Mouse (Mus musculus): Measurements from ENCODE around the gene Iqck. TPM values are rescaled to one million over a fixed set of nuclear protein-coding genes. Genes with fewer than 3 reads are reported as not detected.

The Iqck gene
- polyA plus RNA-seq, 1 experiment from 2014 or later, result 6.2 TPM

DNA sequence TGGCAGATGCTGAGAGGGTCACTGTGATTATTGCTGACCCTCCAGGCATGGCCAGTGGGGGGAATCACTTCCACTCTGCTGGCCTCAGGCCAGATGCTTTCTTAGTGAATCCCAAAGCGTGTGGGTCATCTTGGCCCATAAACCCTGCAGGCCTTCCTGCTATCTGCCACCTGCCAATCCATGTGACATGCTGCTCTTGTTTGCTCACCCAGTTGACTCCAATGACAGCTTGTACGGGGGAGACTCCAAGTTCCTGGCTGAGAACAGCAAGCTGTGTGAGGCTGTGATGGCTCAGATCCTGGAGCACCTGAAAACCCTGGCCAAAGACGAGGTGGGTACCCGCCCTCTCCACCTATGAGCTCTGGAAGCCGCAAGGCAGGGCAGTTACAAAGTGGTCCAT lies 17.7 kb upstream of the Iqck start:
- no peak overlapping the region for H3K27ac ChIP-seq (replicated peaks)
- 91% methylated on average over 5 of the region's 5 CpGs for WGBS
- H3K4me1 ChIP-seq, result no peaks in the 10 kb centered on the region
- 0 out of 2 replicates have a peak, but pooled peaks cover 5% of the 10 kb centered on the region for H3K9me3 ChIP-seq (replicated peaks)
- DNase-seq (ENCODE audit: low spot score), result no peak
- no peak overlapping the region for H3K4me3 ChIP-seq
- peaks cover 97% of the 10 kb centered on the region for H3K36me3 ChIP-seq
- H3K27me3 ChIP-seq (ENCODE audit: low read depth, poor library complexity, severe bottlenecking), result no peaks in the 10 kb centered on the region

DNA sequence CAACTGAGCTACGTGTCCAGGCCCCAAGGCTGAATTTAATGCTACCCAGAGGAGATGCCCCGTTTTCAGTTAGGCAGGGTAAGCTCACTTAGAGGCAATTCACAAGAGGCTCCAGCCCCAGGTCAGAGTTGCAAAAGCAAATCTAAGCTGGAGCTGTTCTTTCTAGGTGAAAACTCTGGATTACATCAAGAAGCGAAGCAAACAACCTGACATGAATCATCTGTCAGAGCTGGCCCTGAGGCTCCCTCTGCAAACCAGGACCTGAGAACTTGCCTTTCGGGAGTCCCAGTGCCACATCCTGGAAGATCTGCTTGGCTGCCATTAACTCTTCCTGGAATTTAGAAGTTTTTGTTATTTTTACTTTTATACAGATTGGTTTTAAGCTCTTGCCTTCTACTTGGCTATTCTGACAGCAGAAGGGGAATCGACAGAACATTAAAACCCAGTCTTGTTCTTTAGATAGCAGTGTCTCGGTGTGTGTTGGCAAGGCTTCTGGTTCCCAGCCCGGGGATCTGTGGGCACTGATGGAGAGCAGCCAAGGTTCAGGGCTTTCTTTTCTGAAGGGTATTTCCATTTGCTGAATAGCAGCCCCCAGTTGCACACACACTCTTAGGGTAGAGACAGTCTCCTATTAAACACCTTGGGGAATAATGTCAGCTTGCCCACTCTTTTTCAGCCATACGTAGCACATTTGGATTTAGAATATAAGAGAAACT lies 14.4 kb upstream of the Iqck start:
- Histone ChIP-seq H3K4me1 (no peaks in the 10 kb centered on the region), H3K27ac (replicated peaks) (no peak overlapping the region), H3K9me3 (replicated peaks) (0 out of 2 replicates have a peak, but pooled peaks cover 5% of the 10 kb centered on the region), H3K27me3 (ENCODE audit: low read depth, poor library complexity, severe bottlenecking) (no peaks in the 10 kb centered on the region), H3K4me3 (no peak overlapping the region), H3K36me3 (peaks cover 100% of the 10 kb centered on the region)
- DNase-seq (ENCODE audit: low spot score), result no peak
- 91% methylated on average over 8 of the region's 8 CpGs for WGBS

DNA sequence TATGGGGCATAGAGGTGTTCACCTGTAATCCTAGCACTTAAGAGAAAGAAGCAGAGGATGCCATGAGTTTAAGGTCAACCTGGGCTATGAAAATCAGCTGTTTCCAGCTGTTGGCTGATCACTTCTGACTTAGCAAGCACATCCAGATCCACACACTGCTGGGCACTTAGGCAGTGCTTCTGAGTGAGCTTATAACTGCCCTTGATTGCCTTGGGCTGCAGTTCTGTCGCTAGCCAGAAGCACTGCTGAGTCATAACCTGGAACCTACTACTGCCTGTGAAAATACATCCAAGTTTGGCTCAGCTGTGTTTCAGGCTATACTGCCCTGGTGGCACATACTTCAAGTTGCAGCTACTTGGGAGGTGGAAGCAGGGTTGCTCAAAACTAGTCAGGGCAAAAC lies 13.8 kb upstream of the Iqck start:
- no peak for DNase-seq (ENCODE audit: low spot score)
- WGBS, result 82% methylated on average over 1 of the region's 1 CpGs
- H3K4me1 ChIP-seq, result no peaks in the 10 kb centered on the region
- H3K27ac ChIP-seq (replicated peaks), result no peak overlapping the region
- peaks cover 100% of the 10 kb centered on the region for H3K36me3 ChIP-seq
- H3K27me3 ChIP-seq (ENCODE audit: low read depth, poor library complexity, severe bottlenecking), result no peaks in the 10 kb centered on the region
- H3K4me3 ChIP-seq, result no peak overlapping the region
- 0 out of 2 replicates have a peak, but pooled peaks cover 5% of the 10 kb centered on the region for H3K9me3 ChIP-seq (replicated peaks)

DNA sequence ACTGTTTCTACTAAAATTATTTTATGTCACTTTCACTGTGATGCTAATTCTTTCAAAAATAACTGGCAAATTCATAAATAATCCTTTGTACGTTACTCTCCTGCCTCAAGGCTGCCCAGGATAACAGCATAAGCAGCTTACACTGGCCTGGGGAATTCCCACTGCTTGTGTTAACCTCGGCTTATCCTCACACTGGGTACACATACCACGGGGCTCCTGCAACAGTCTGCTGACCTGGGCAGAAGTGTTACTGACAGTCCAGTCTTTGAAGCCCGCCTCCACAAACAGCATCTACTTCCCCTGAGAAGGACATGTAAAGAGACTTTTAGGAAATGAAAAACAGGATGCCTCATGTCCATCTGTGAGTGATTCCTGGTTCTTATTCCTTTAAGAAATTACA lies 12.6 kb upstream of the Iqck start:
- H3K36me3 ChIP-seq, result peaks cover 100% of the 10 kb centered on the region
- H3K9me3 ChIP-seq (replicated peaks), result 0 out of 2 replicates have a peak, but pooled peaks cover 5% of the 10 kb centered on the region
- no peaks in the 10 kb centered on the region for H3K4me1 ChIP-seq
- H3K4me3 ChIP-seq, result no peak overlapping the region
- no peak overlapping the region for H3K27ac ChIP-seq (replicated peaks)
- no peak for DNase-seq (ENCODE audit: low spot score)
- H3K27me3 ChIP-seq (ENCODE audit: low read depth, poor library complexity, severe bottlenecking), result no peaks in the 10 kb centered on the region
- WGBS, result 79% methylated on average over 4 of the region's 4 CpGs

DNA sequence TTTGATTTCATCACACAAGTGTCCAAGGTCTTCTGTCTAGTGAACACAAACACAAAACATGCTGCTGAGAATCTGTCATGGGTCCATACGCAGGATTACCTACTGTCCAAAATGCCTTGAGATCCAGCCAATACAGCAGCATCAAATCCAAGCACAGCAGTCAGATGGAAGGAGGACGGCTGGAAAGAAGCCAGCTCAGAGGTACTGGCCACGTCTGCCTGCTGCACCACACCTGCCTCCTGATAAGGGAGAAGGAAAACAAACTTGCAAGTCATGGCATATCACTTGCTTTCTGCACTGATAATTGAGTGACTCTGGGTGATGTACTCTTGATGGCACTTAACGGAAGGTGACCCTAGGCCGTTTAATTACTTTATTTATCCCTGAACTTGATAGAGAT lies 10.4 kb upstream of the Iqck start:
- DNase-seq (ENCODE audit: low spot score), result no peak
- Histone ChIP-seq H3K4me3 (no peak overlapping the region), H3K27me3 (ENCODE audit: low read depth, poor library complexity, severe bottlenecking) (no peaks in the 10 kb centered on the region), H3K4me1 (no peaks in the 10 kb centered on the region), H3K27ac (replicated peaks) (no peak overlapping the region), H3K9me3 (replicated peaks) (no peaks in the 10 kb centered on the region), H3K36me3 (peaks cover 100% of the 10 kb centered on the region)
- 87% methylated on average over 5 of the region's 5 CpGs for WGBS

DNA sequence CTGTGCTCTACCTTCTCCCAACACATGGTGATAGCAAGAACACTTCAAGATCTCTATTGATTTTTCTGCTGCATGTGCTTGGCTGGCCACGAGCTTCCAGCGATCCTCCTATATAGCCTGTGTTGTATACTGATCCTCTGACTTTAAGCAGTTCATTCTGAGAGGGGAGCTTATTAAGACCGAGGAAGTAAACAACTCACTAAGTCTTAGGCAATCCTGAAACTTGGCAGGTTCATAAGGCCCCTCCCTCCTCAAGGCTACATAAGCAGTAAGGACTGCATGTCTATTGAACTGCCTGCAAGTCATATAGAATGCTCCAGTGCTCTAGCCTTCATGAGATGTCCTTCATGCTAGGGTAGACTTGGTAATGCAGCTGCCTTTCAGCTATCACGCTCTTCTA lies 9.2 kb upstream of the Iqck start:
- Histone ChIP-seq H3K4me3 (no peak overlapping the region), H3K36me3 (peaks cover 100% of the 10 kb centered on the region), H3K27ac (replicated peaks) (no peak overlapping the region), H3K9me3 (replicated peaks) (no peaks in the 10 kb centered on the region), H3K4me1 (no peaks in the 10 kb centered on the region), H3K27me3 (ENCODE audit: low read depth, poor library complexity, severe bottlenecking) (no peaks in the 10 kb centered on the region)
- 94% methylated on average over 4 of the region's 4 CpGs for WGBS
- no peak for DNase-seq (ENCODE audit: low spot score)

DNA sequence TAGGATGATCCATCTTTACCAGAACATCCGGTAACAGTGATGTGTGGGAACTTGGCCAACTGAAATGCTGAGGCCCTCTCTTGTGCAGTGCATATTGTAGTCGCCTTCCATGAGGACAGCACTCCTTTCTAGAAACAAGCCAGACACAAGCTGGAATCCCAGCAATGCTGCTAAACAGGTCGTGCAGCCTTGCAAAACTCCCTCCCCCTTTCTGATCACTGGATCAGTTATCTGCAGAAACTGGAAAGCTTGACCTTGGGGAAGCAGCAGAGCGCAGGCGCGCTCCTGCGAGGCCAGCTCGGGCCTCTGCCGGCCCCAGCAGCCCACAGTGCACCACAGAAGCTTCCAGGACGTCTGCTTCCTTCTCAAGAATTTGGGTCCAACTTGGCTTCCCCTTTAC lies 6.8 kb upstream of the Iqck start:
- H3K4me3 ChIP-seq, result no peak overlapping the region
- H3K27ac ChIP-seq (replicated peaks), result no peak overlapping the region
- no peaks in the 10 kb centered on the region for H3K9me3 ChIP-seq (replicated peaks)
- H3K27me3 ChIP-seq (ENCODE audit: low read depth, poor library complexity, severe bottlenecking), result no peaks in the 10 kb centered on the region
- H3K4me1 ChIP-seq, result peaks cover 2% of the 10 kb centered on the region; the same call in 1 of the 2 replicates
- 85% methylated on average over 10 of the region's 10 CpGs for WGBS
- DNase-seq (ENCODE audit: low spot score), result no peak
- peaks cover 100% of the 10 kb centered on the region for H3K36me3 ChIP-seq

DNA sequence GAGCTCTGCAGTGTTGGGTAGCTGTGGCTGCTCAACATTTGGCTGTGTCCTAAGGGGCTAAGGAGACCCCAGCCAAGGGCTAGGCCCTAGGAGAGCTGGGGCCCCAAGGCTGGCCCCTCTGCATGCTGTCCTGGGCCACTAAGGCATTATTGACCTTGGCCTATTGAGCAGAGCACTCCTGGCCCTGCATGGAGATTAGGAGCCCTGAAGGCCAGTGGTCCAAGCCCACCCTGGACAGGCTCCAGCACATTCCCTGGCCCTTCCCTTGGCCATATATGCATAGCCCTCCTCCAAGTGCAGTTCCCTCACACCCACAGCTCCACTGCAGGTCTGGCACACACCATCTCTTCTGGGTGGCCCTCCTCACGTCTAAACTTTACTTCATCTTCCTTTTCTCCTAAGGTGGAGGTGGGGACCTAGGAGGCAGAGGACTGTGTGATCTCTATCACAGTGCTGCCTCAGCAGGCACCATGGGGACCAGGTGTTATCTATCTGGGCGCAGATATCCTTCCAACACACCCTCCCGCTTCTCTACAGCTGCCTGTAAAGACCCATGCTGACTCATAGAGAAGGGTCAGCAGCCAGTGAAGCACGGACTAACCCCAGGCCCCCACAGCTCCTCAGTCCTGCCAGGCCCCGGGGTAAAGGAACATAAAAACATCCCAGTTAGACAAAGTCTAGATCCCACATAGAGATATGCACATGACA lies 5.9 kb upstream of the Iqck start:
- no peaks in the 10 kb centered on the region for H3K27me3 ChIP-seq (ENCODE audit: low read depth, poor library complexity, severe bottlenecking)
- no peak for DNase-seq (ENCODE audit: low spot score)
- no peak overlapping the region for H3K4me3 ChIP-seq
- no peaks in the 10 kb centered on the region for H3K9me3 ChIP-seq (replicated peaks)
- 92% methylated on average over 5 of the region's 5 CpGs for WGBS
- H3K27ac ChIP-seq (replicated peaks), result no peak overlapping the region
- H3K36me3 ChIP-seq, result peaks cover 94% of the 10 kb centered on the region
- peaks cover 11% of the 10 kb centered on the region for H3K4me1 ChIP-seq

DNA sequence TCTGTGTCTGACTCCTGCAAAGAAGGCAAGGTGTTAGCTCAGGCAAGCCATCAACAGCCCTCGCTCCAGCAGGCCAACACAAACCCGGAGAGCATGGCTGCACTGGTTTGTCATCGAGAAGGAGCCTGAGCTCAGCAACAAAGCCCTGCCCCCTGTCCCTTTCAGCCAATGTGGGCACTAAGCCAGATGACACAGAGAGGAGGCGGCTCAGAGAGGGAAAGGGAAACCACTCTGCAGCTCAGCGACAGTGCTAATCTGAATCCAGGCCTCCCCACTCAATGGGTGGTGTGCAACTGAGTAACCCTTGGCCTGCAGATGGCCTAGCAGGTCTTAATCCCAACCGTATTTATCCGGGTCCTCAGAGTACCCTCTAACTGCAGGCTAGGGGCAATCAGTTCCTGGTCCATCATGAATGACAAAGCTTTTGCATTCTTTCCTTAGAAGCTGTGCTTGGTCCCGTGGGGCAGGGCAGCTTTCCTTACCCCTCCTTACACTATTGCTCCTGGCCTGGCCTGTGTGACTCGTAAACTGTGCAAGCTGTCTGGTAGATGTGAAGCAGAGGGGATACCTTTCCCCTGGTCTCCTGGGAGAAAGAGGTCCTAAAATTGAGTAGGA lies 4.8 kb upstream of the Iqck start:
- no peak overlapping the region for H3K27ac ChIP-seq (replicated peaks)
- WGBS, result 87% methylated on average over 9 of the region's 9 CpGs
- H3K4me1 ChIP-seq, result peaks cover 15% of the 10 kb centered on the region
- peaks cover 83% of the 10 kb centered on the region for H3K36me3 ChIP-seq
- no peak overlapping the region for H3K4me3 ChIP-seq
- H3K9me3 ChIP-seq (replicated peaks), result no peaks in the 10 kb centered on the region
- no peak for DNase-seq (ENCODE audit: low spot score)
- H3K27me3 ChIP-seq (ENCODE audit: low read depth, poor library complexity, severe bottlenecking), result no peaks in the 10 kb centered on the region

DNA sequence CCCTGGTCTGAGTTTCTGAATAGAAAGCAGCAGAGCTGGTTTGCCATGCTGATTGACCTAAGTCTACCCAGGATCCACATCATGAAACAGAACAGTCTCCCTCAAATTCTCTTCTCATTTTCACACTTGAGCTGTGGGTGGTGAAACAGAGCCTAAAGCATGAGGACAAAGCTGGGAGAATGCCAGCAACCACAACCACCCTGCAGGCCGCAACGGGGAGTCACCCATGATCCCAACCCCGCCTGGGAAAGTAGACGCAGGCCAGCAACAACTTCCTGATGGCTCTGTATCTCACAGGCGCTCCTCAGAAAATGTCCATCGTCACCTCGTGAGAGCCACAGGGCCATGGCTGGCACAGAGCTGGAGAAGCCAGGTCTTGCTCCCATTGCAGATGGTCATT lies 4.0 kb upstream of the Iqck start:
- no peaks in the 10 kb centered on the region for H3K9me3 ChIP-seq (replicated peaks)
- no peak overlapping the region for H3K27ac ChIP-seq (replicated peaks)
- no peak for DNase-seq (ENCODE audit: low spot score)
- peaks cover 75% of the 10 kb centered on the region for H3K36me3 ChIP-seq
- H3K27me3 ChIP-seq (ENCODE audit: low read depth, poor library complexity, severe bottlenecking), result no peaks in the 10 kb centered on the region
- 98% methylated on average over 7 of the region's 7 CpGs for WGBS
- H3K4me1 ChIP-seq, result peaks cover 21% of the 10 kb centered on the region
- no peak overlapping the region for H3K4me3 ChIP-seq

DNA sequence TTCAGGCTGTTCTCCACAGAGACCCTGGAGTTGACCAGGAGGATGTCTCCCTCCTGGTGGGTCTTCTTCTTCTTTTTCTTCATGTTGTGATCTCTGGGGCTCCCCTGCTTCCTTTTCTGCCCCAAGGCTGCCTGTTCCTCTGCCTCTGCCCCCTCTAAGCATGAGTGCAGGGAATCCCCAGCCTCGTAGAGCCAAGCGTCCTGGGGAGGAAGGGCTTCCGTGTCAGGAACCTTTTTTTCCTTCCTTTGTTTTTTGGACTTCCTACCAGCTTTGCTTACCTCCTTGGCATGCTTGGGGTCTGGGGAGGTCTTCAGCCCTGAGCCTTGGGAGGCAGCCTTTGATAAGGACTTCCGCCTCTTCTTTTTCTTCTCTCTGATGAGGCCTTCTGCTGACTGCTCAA lies 2.9 kb upstream of the Iqck start:
- 89% methylated on average over 4 of the region's 4 CpGs for WGBS
- no peak for DNase-seq (ENCODE audit: low spot score)
- no peak overlapping the region for H3K4me3 ChIP-seq
- no peaks in the 10 kb centered on the region for H3K9me3 ChIP-seq (replicated peaks)
- H3K36me3 ChIP-seq, result peaks cover 68% of the 10 kb centered on the region
- H3K27me3 ChIP-seq (ENCODE audit: low read depth, poor library complexity, severe bottlenecking), result no peaks in the 10 kb centered on the region
- H3K4me1 ChIP-seq, result peaks cover 22% of the 10 kb centered on the region
- no peak overlapping the region for H3K27ac ChIP-seq (replicated peaks)

DNA sequence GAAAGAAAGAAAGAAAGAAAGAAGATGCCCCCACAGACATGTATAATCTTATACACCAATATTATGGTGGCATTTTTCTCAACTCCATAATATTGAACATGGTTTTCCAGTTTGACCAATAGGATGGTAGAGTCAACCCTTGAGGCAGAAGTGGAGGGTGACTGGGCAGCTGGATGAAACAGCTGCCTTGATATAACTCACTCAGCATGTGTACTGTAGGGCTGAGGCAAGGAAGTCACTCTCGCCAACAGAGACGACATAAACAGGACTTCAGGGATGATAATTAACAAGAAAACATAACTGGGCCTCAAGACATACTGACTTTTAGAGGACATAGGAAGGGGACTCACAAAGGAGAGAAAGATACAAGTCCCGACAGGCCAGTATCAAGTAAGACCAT lies 946 bp upstream of the Iqck start:
- 31% methylated on average over 3 of the region's 3 CpGs for WGBS
- DNase-seq (ENCODE audit: low spot score), result no peak
- peak overlapping the region; percentile 87 for H3K27ac ChIP-seq (replicated peaks)
- H3K36me3 ChIP-seq, result peaks cover 63% of the 10 kb centered on the region
- no peaks in the 10 kb centered on the region for H3K9me3 ChIP-seq (replicated peaks)
- H3K4me3 ChIP-seq, result peak overlapping the region; percentile 91
- H3K4me1 ChIP-seq, result peaks cover 22% of the 10 kb centered on the region
- H3K27me3 ChIP-seq (ENCODE audit: low read depth, poor library complexity, severe bottlenecking), result no peaks in the 10 kb centered on the region

DNA sequence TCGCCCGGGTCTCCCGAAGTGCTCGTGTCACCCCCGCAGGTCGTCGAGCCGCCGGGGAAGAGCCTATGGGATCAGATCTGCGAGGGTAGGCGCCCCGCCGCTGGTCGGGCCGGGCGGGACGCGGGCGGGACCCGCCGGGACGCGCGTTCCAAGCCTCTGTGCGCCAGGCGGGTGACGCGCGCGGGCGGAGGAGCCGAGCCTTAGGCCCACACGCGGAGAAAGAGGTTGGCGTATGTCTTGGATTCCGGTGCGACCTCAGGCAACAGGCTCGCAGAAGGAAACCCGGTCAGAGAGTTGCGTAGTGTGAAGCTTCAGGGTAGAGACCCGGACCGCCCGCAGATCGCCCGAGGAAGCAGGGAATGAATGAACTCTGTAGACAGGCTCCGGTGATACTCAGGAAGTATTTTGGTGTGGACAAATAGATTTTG lies 339 bp downstream of the Iqck start, which contains the start of gene Knop1:
TSS of gene Knop1 (minus strand) at position 378 of the 428 bp plus-strand sequence.
- Histone ChIP-seq H3K27ac (replicated peaks) (peak within 1 kb of the TSS; percentile 87), H3K4me3 (peak within 1 kb of the TSS; percentile 91), H3K9me3 (replicated peaks) (no peaks in the 10 kb centered on the region), H3K4me1 (peaks cover 22% of the 10 kb centered on the region), H3K36me3 (peaks cover 50% of the 10 kb centered on the region), H3K27me3 (ENCODE audit: low read depth, poor library complexity, severe bottlenecking) (no peaks in the 10 kb centered on the region)
- WGBS, result 1% methylated on average over 46 of the region's 46 CpGs
- no peak for DNase-seq (ENCODE audit: low spot score)
